8 mouse cellular contexts compared by ENCODE assay signal in genomic region chr10:42972504-42973172, GRCm38 (mm10).
DNase-seq lines count a peak whose midpoint lies in the region; ATAC-seq lines count a peak whose summit lies in the region.

No protein-coding gene starts in this region.

- H3K9ac ChIP-seq in forebrain, embryonic 15.5 days (replicated peaks): no peak overlapping the region

- no peak overlapping the region for H3K27ac ChIP-seq in forebrain, embryonic 15.5 days (replicated peaks)

- peak; percentile 84 for ATAC-seq in forebrain, embryonic 15.5 days (replicated peaks)
- ATAC-seq in monocyte, adult 5-6 weeks (replicated peaks; ENCODE audit: insufficient number of reproducible peaks, low FRiP score, low TSS enrichment, poor library complexity, severe bottlenecking): no peak

- DNase-seq in NIH3T3 (ENCODE audit: low read depth): peak; percentile 57
- DNase-seq in c-Kit-positive CD71-positive TER-119-positive erythroid progenitor cells, embryonic 14.5 days (ENCODE audit: low spot score): peak; percentile 11
- peak; percentile 37 for DNase-seq in heart, postnatal 25 days (ENCODE audit: low spot score)
- peak; percentile 74 to 87 for DNase-seq in kidney, postnatal 36 days
- peak; percentile 50 for DNase-seq in lung, postnatal 25 days (ENCODE audit: low spot score)
- DNase-seq in retina, postnatal 7 days (ENCODE audit: low read depth, low spot score): peak; percentile 61

- no peaks in the 10 kb centered on the region for H3K27me3 ChIP-seq in forebrain, embryonic 15.5 days

- no peaks in the 10 kb centered on the region for H3K9me3 ChIP-seq in forebrain, embryonic 15.5 days

- no peak overlapping the region for H3K4me3 ChIP-seq in forebrain, embryonic 15.5 days

- 28% methylated on average over 18 of the region's 18 CpGs for WGBS in forebrain, embryonic 15.5 days

- peaks cover 8% of the 10 kb centered on the region for H3K4me1 ChIP-seq in forebrain, embryonic 15.5 days

- intact Hi-C loops in heart, postnatal 25 days (cut with DNase I): no loop called here

- H3K4me2 ChIP-seq in forebrain, embryonic 15.5 days (replicated peaks): no peak overlapping the region

- H3K36me3 ChIP-seq in forebrain, embryonic 15.5 days: no peaks in the 10 kb centered on the region

Comparison
In these comparisons a context has a peak if more than half of its experiments do, and no peak if none do; other contexts are left out.
1. DNase-seq: peak in every context shown above with its lines; median percentile 80 in kidney, postnatal 36 days; 61 in retina, postnatal 7 days; 57 in NIH3T3; 50 in lung, postnatal 25 days; 37 in heart, postnatal 25 days; 11 in c-Kit-positive CD71-positive TER-119-positive erythroid progenitor cells, embryonic 14.5 days.